Mouse (Mus musculus) limb, embryonic 15.5 days (tissue): ENCODE data around the gene Ppfibp1. TPM values are rescaled to one million over a fixed set of nuclear protein-coding genes. Genes with fewer than 3 reads are reported as not detected.
A peak's percentile ranks its signal among the peaks of the same experiment; 100 is the strongest.

Source experiments
- ATAC-seq: fragments of 200-750 bp; cut with Nextera tagmentation; 2 replicates; pipeline ENCODE4 v1.8.0; 2017; ENCODE audit warnings: low read depth, moderate TSS enrichment; ENCODE audit not compliant: insufficient number of reproducible peaks, low FRiP score, low TSS enrichment
- H3K27ac ChIP-seq: fragments of 300-500 bp; sonication (generic); 2 replicates; pipeline ENCODE4 v1.5.1; 2015; ENCODE audit warnings: moderate library complexity, mild to moderate bottlenecking, inconsistent platforms
- H3K27me3 ChIP-seq: fragments of 300-500 bp; sonication (generic); 2 replicates; pipeline ENCODE4 v1.6.1; 2015; ENCODE audit warnings: inconsistent platforms
- H3K36me3 ChIP-seq: fragments of 300-500 bp; sonication (generic); 2 replicates; pipeline ENCODE4 v1.6.1; 2015; ENCODE audit warnings: inconsistent platforms
- H3K4me1 ChIP-seq: fragments of 300-500 bp; sonication (generic); 2 replicates; pipeline ENCODE4 v1.6.1; 2015; ENCODE audit warnings: inconsistent platforms
- H3K4me2 ChIP-seq: fragments of 300-500 bp; sonication (generic); 2 replicates; pipeline ENCODE4 v1.6.1; 2015; ENCODE audit warnings: mild to moderate bottlenecking, inconsistent platforms
- H3K4me3 ChIP-seq: fragments of 300-500 bp; sonication (generic); 2 replicates; pipeline ENCODE4 v1.5.1; 2015; ENCODE audit warnings: mild to moderate bottlenecking, inconsistent platforms
- H3K9ac ChIP-seq: fragments of 300-500 bp; sonication (generic); 2 replicates; pipeline ENCODE4 v1.6.1; 2015; ENCODE audit warnings: inconsistent platforms
- H3K9me3 ChIP-seq: fragments of 300-500 bp; sonication (generic); 2 replicates; pipeline ENCODE4 v1.6.1; 2016; ENCODE audit warnings: inconsistent platforms
- WGBS: fragments of 180-500 bp; shearing (Covaris S2); methylation state at CpG from one replicate; pipeline ENCODE4 v1.1.7; 2015; 5-methylcytosine and 5-hydroxymethylcytosine counted together
- polyA plus RNA-seq: library from polyadenylated mRNA; unstranded; fragments of >200 nt; fragmentation: Nextera tagmentation; extraction: Ambion mirVana; gene quantifications from 2 replicates; pipeline ENCODE4 v1.2.1, GENCODE M21; 2015

Ppfibp1 gene
- polyA plus RNA-seq, 1 experiment from 2014 or later: 63.5 TPM

DNA sequence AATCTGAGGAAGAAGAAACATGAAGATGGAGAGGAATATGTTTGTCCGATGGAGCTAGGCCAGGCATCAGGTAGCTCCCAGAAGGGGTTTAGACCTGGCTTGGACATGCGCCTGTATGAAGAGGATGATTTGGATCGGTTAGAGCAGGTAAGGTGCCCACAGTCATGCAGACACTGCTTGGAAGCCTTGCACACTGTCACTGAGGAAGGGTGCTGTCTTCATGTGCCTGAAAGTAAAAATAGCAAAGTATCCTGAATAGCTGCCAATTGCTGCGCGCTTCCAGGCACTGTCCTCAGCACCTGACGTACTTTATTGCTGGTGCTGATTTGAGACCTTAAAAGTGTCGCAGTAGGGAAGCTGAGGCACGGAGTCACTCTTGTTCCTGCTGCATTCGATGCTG, 141.3 kb downstream of the Ppfibp1 start:
- H3K4me3 ChIP-seq: no peak overlapping the region
- no peak for ATAC-seq
- no peaks in the 10 kb centered on the region for H3K4me1 ChIP-seq
- H3K4me2 ChIP-seq: no peak overlapping the region
- no peak overlapping the region for H3K9ac ChIP-seq
- H3K27me3 ChIP-seq: no peaks in the 10 kb centered on the region
- no peaks in the 10 kb centered on the region for H3K9me3 ChIP-seq
- 94% methylated on average over 9 of the region's 9 CpGs for WGBS
- no peak overlapping the region for H3K27ac ChIP-seq
- peaks cover 84% of the 10 kb centered on the region for H3K36me3 ChIP-seq

DNA sequence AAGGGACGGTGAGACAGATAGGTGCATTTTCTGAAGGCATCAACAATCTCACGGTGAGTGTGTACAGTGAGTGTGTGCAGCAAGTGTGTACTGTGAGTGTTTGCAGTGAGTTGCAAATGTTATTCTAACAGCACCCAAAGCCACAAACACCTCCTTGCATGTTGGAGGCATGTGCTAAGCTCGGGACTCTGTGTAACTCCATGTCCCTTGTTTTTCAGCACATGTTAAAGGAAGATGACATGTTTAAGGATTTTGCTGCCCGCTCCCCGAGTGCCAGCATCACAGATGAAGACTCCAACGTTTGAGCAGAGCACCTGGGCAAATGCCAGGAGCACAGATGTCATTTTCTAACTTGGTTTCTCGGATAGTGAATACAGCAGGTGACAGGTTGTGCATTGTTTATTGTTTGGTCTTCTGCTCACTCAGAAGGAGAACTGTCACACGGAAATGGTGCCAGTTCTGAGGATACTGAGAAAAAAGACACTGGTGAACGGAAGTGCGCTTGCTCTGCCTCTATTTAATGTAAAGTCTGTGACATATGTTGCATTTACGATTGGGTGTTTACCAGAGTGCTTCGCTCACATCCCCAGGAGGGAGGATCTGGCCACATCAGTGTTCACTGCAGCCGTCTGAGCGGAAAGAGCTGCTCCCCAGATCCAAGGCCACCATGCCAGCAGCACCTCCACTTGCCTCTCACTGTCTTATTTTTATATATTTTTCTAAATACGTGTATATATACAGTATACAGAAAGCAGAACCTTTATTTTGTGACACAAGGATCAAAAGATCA, 142.0 kb downstream of the Ppfibp1 start:
- Histone ChIP-seq H3K36me3 (peaks cover 79% of the 10 kb centered on the region), H3K4me1 (no peaks in the 10 kb centered on the region), H3K9me3 (no peaks in the 10 kb centered on the region), H3K9ac (no peak overlapping the region), H3K27me3 (no peaks in the 10 kb centered on the region), H3K4me2 (no peak overlapping the region), H3K4me3 (no peak overlapping the region), H3K27ac (no peak overlapping the region)
- 87% methylated on average over 15 of the region's 15 CpGs for WGBS
- ATAC-seq: no peak

DNA sequence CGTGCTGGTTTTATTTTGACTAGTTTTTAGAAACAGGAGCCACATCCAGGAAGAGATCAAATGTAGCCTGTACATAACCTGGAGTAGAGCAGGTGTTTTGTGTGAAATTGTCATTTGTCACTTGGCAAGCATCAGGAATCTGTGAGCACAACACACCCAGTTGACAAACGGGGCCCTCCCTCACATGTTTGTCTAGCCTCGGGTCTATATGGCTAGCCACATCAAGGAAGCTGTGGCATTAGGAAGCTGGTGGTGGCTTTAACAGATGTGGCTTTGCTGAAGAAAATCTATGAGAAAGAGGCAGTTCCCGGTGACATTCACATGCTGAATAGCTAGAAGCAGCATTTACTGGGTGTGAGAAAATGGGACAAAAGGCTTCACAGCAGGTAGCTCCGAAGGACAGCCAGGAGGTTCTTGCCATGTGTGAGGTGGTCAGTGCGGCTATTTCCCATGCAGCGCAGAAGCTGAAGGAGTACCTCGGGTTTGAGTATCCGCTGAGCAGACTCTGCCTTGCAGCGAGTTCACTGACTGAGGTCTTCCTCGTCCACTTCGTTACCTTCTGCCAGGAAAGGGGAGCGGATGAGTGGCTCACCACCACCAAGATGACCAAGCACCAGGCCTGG, 144.1 kb downstream of the Ppfibp1 start, which contains the start of gene Rep15:
Gene Rep15, plus strand, starts transcription at position 282 of the 623 bp plus-strand sequence.
- H3K27me3 ChIP-seq: no peaks in the 10 kb centered on the region
- no peak for ATAC-seq
- WGBS: 53% methylated on average over 13 of the region's 13 CpGs
- no peaks in the 10 kb centered on the region for H3K4me1 ChIP-seq
- H3K9me3 ChIP-seq: no peaks in the 10 kb centered on the region
- no peak within 1 kb of the TSS for H3K9ac ChIP-seq
- peaks cover 58% of the 10 kb centered on the region for H3K36me3 ChIP-seq
- no peak within 1 kb of the TSS for H3K27ac ChIP-seq
- no peak within 1 kb of the TSS for H3K4me2 ChIP-seq
- no peak within 1 kb of the TSS for H3K4me3 ChIP-seq

DNA sequence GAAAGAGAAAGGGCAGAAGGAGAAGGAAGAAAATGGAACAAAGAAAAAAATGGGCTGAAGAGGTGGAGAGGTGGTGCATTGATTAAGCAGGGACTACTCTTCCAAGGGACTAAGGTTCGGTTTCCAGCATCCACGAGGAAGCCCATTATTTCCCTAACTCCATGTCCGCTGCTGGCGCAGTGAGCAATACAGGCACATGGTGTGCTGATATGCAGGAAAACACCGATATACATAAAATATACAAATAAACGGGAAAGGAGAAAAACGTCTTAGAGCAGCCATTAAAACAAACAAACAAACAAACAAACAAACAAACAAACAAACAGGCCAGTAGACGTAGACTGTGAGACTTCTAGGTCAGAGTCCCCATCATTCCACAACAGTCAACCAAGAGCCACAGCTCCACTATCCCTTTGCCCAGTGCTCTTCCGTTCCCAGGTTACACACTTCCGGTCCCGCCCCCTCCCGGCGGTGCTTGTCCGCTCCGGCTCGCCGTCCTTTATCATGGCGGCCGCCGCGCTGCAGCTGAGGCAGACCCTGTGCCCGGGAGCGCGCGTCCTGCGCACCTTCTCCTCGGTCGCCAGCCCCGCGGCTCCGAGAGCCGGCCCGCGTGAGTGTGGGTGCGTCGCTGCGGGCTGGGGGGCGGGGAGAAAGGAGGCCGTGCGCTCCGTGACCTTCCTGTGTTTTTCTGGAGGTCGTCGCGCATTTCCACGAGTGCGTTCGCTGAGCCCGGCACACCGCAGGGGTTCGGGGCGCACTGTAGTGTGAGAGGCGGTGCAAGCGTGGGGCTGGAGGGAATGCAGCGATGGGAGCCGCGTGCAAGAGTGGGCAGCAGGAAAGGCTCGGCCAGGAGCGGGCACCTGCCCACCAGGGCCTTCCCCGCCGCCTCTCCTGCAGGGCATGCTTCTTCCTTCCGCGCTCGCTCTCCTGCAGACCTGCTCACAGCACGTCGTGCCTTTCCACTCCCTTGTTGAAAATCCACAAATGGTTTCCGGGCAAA, 154.3 kb downstream of the Ppfibp1 start, which contains the start of gene Mrps35:
Gene Mrps35, plus strand, starts transcription at position 474 of the 1,000 bp plus-strand sequence.
- peak within 1 kb of the TSS; percentile 89 for H3K27ac ChIP-seq
- H3K36me3 ChIP-seq: peaks cover 17% of the 10 kb centered on the region
- H3K4me2 ChIP-seq: peak within 1 kb of the TSS; percentile 63
- peaks cover 13% of the 10 kb centered on the region for H3K4me1 ChIP-seq
- peak; percentile 91 for ATAC-seq
- no peaks in the 10 kb centered on the region for H3K9me3 ChIP-seq
- H3K9ac ChIP-seq: peak within 1 kb of the TSS; percentile 86
- WGBS: 4% methylated on average over 64 of the region's 66 CpGs
- no peaks in the 10 kb centered on the region for H3K27me3 ChIP-seq
- H3K4me3 ChIP-seq: peak within 1 kb of the TSS; percentile 85

DNA sequence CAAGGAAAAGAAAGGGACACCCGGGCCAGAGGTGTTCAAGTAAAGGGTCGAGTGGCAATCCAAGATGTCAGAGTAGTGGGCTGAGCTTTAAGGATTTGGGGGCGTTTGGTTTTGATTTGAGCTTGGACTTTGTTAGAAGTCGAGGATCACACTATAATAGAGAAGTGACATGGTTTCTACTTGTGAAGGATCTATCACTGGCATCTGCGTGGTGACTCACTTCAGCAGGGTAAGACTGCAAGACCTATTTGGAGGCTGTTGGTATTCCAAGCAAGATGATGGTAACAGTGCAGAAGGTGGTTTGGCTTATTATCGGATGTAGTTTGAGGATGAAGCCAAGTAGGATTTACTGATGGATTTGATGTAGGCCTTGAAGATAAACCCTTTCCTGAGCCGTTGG, 155.3 kb downstream of the Ppfibp1 start:
- Histone ChIP-seq H3K9me3 (no peaks in the 10 kb centered on the region), H3K4me3 (peak overlapping the region; percentile 85), H3K27ac (no peak overlapping the region), H3K4me1 (peaks cover 13% of the 10 kb centered on the region), H3K9ac (peak overlapping the region; percentile 86; the same call in 1 of the 2 replicates), H3K27me3 (no peaks in the 10 kb centered on the region), H3K4me2 (peak overlapping the region; percentile 63), H3K36me3 (peaks cover 28% of the 10 kb centered on the region)
- whole genome bisulfite sequencing: 45% methylated on average over 7 of the region's 7 CpGs
- no peak for ATAC-seq

DNA sequence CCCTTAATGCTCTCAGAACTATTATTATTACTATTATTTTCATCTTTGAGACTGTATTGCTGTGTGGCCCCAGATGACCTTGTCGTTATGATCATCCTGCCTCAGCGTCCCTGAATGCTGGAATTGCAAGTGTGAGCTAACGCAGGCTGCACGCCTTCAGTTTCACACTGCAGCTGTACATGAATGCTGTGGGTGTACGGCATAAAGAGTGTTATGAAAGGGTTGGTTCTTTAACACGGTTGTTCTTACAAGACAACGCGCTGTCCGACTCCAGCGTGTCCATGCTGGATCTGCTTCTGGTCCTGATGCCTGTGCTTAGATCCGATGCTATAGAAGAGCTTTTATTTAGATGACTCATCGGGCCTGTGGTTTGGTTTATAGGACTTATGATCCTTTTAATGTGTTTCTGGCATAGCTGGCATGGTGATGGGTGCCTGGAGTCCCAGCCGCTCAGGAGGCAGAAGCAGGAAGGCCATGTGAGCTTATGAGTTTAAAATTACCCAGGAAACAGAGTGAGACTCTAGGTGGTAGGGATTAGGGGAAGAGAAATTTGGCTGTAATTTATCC, 161.0 kb downstream of the Ppfibp1 start:
- 93% methylated on average over 13 of the region's 13 CpGs for WGBS
- Histone ChIP-seq H3K27ac (no peak overlapping the region), H3K9me3 (no peaks in the 10 kb centered on the region)

DNA sequence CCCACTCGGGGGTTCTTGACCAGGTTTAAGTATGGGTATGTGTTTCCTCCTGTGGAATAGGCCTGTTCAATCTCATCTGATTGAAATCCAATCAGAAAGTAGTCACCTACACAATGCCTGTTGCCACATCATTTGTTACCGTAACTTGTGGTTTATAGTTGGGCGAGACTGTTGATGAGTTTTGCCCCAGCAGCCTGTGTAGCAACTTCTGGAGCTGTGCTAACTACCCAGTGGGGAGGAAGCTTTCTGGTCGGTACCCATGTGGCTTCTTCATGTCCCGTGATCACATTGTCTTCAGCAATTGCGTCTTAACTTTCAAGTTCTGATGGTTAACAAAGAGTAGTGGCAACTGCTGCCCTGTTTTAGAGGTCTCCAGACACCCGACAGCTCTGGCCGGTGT, 163.4 kb downstream of the Ppfibp1 start:
- Histone ChIP-seq H3K36me3 (peaks cover 88% of the 10 kb centered on the region), H3K4me3 (no peak overlapping the region), H3K9me3 (no peaks in the 10 kb centered on the region), H3K27ac (no peak overlapping the region), H3K4me1 (no peaks in the 10 kb centered on the region), H3K9ac (no peak overlapping the region), H3K4me2 (no peak overlapping the region), H3K27me3 (no peaks in the 10 kb centered on the region)
- ATAC-seq: no peak
- 92% methylated on average over 8 of the region's 8 CpGs for WGBS

More for the DNA sequence above, 161.0 kb downstream of the Ppfibp1 start:
- H3K4me3 ChIP-seq: no peak overlapping the region
- H3K9ac ChIP-seq: no peak overlapping the region
- H3K36me3 ChIP-seq: peaks cover 73% of the 10 kb centered on the region
- no peak for ATAC-seq
- H3K27me3 ChIP-seq: no peaks in the 10 kb centered on the region
- H3K4me1 ChIP-seq: peaks cover under 1% of the 10 kb centered on the region; the same call in 1 of the 2 replicates
- no peak overlapping the region for H3K4me2 ChIP-seq

DNA sequence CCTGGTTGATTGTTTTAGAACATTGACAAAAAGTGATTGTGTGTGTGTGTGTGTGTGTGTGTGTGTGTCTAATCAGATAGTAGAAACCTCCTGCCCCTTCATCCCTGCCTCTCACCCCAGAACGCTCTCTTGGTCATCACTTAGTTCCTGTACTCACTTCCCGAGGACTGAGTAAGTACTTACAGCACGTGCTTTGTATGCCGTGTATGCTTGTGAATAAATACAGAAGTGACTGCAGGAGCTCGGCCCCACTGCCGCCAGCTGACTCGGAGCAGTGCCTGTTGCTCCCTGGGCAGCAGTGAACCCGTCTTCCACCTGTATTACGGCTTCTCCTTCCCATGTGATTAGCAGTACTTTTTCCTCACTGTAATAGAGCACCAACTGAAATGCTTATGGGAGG, 164.2 kb downstream of the Ppfibp1 start:
- Histone ChIP-seq H3K9ac (no peak overlapping the region), H3K4me2 (no peak overlapping the region), H3K27me3 (no peaks in the 10 kb centered on the region), H3K4me1 (no peaks in the 10 kb centered on the region), H3K4me3 (no peak overlapping the region), H3K36me3 (peaks cover 82% of the 10 kb centered on the region), H3K27ac (no peak overlapping the region), H3K9me3 (no peaks in the 10 kb centered on the region)
- 91% methylated on average over 9 of the region's 9 CpGs for WGBS
- no peak for ATAC-seq

DNA sequence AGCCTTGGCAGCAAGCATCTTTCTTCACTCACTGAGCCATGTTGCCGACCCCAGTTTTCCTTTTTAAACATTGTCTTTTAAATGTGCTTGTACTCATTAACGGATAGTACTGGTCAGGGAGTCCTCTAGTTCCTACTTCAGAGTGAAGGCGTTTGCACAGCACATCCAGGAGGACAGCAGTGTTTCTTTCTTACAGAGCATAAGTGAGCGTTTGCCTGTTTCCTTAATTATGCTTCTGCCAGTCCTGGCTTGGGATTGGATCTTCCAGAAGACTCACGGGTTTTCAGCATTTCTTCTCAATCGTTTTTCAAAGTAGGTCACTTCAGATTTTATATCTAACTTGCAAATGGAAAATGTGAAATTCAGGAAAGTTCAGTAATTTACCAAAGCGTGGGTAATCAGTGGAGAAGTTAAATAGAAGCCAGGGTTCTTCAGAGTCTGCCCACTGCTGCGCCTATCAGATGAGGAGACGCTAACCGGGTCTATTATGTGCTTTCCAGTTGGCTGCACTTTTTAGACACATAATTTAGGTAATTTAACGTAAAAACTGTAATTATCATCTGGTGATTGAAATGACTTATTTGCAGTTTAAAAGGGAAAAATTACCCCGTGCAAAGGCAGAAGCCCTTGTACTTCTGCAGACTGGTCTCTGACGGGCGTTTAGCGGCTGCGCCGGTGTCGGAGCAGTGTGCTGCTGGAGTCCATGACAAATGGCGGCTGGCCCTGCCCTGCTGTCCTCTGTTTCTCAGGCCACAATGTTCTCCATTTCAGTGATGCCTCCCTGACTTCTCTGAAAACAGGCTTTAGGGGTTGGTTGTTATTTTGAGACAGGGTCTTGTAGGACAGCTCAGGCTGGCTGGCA, 165.7 kb downstream of the Ppfibp1 start:
- H3K4me2 ChIP-seq: no peak overlapping the region
- H3K27me3 ChIP-seq: no peaks in the 10 kb centered on the region
- peaks cover 74% of the 10 kb centered on the region for H3K36me3 ChIP-seq
- H3K9ac ChIP-seq: no peak overlapping the region
- WGBS: 86% methylated on average over 19 of the region's 19 CpGs
- no peak overlapping the region for H3K27ac ChIP-seq
- no peaks in the 10 kb centered on the region for H3K9me3 ChIP-seq
- no peak overlapping the region for H3K4me3 ChIP-seq
- no peak for ATAC-seq
- no peaks in the 10 kb centered on the region for H3K4me1 ChIP-seq

DNA sequence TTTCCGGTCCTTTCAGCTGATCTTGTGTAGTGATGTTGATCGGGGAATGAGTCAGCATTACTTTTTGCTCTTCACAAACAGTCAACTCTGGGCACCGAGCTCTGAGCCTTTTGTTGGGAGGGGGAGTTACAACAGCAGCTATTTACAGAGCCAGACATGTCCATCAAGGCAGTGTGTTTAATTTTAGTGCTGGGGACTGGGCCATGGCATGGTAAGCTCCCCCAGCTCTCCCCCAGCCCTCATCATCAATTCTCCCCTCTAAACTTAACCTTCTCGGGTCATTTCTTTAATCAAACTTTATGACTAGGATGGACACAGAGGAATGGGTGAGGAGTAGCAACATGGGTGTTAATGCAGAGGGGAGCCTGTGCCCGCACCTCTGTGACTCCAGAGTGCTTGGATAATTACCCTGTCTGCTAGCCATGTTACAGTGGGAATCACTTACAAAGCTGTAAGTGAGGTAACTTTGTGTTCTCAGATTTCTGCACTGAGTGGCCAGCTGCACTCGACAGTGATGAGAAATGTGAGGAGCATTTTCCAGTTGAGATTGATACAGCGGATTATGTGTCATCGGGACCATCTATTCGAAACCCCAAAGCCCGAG, 167.2 kb downstream of the Ppfibp1 start:
- ATAC-seq: no peak
- Histone ChIP-seq H3K4me1 (no peaks in the 10 kb centered on the region), H3K36me3 (peaks cover 67% of the 10 kb centered on the region)

More for the DNA sequence above, 167.2 kb downstream of the Ppfibp1 start:
- Histone ChIP-seq H3K4me3 (no peak overlapping the region), H3K27me3 (no peaks in the 10 kb centered on the region), H3K4me2 (no peak overlapping the region), H3K9ac (no peak overlapping the region), H3K27ac (no peak overlapping the region), H3K9me3 (no peaks in the 10 kb centered on the region)
- WGBS: 83% methylated on average over 10 of the region's 10 CpGs
